Mouse (Mus musculus) liver, adult 2 months (tissue): ENCODE data around the gene Gm12355.

Experiments used
- CTCF ChIP-seq: fragments of 200-500 bp; IDR thresholded peaks from 2 replicates; pipeline ENCODE4 v1.5.1; 2011; ENCODE audit warnings: low read depth, low read length, control low read depth
- POLR2A ChIP-seq: fragments of 200-500 bp; IDR thresholded peaks from 2 replicates; pipeline ENCODE4 v1.6.1; 2011; ENCODE audit warnings: low read length, control low read depth; ENCODE audit not compliant: insufficient read depth; ENCODE audit errors: extremely low read depth

- no peak for TF ChIP-seq CTCF
- TF ChIP-seq POLR2A: no peak
Observed at GRCm38 (mm10) chr11:98583571-98583970, 41.9 kb downstream of the Gm12355 start.
